Mouse (Mus musculus): ENCODE data around the gene Dis3l.
"Not testable (repeated sequence)": the region's sequence is repeated elsewhere in the genome, so short reads cannot be mapped to it uniquely, and the experiment has no call there.

The Dis3l gene

DNA sequence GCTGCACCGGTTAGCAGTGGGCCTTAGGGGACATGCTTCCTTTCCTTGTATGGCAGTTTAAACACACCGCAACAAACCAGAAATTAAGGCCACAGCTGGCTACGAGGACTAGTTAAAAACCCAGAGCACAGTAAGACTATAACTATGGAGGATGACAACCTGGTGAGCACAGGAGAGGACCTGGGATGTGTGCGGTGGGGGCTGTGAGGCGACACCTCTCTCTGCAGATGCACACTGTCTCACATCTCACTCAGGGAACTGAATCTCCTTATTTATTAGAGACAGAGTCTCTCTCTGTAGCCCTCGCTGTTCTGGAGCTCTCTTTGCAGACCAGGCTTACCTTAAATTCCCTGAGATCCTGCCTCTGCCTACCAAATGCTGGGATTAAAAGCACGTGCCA, 17.1 kb downstream of the Dis3l start:
- no peak for DNase-seq (ENCODE audit: low spot score in 2 of 2)

DNA sequence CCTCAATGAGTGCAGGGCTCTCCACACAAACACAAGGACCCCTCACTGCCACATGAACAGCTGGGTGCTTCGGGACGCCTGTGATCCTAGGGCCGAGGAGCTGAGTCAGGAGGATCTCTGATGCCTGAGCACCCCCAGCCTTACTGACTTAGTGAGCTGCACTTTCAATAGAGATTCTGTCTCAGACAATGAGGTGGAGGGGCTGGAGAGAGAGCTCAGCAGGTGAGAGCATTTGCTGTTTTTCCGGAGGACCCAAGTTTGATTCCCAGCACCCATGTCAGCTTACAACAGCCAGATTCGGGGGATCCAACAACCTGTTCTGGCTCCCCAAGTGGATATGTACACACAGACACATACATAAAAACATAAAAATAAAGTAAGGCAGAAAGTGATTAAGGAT, 24.1 kb downstream of the Dis3l start:
- DNase-seq (ENCODE audit: low spot score in 2 of 2), result no peak

DNA sequence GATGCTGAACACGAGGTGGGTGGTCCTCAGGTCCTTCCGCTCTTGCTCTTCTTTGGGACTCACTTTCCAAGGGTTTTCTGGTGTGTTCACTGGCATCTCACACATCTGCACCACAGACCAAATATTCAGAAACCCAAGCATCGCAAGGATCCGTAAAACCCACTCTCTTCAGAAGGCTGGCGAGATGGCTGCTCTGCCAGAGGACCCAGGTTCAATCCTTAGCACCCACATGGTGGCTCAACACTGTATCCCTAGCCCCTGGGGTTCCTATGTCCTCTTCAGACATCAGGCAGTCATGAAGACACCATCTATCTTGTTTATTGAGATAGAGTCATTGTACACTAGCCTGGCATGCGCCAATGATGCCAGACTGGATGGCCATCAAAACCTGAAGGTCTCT, 26.4 kb downstream of the Dis3l start:
- no peak for DNase-seq (ENCODE audit: low spot score in 2 of 2)

DNA sequence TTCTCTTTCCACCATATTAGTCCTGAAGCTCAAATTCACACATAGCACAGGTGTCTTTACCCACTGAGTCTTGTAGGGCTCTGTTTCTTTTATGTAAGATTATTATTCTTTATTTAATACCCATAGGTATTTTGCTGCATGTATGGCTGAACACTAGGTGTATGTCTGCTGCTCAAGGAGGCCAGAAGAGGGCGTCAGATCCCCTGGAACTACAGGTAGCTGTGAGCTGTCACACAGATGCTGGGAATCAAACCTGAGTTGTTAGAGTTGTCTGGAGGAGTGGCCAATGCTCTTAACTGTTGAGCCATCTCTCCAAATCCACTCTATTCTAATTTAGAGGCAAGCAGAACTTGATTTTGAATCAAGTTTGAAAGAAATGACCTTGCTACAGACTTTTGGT, 29.0 kb downstream of the Dis3l start:
- DNase-seq (ENCODE audit: low spot score in 2 of 2), result no peak

DNA sequence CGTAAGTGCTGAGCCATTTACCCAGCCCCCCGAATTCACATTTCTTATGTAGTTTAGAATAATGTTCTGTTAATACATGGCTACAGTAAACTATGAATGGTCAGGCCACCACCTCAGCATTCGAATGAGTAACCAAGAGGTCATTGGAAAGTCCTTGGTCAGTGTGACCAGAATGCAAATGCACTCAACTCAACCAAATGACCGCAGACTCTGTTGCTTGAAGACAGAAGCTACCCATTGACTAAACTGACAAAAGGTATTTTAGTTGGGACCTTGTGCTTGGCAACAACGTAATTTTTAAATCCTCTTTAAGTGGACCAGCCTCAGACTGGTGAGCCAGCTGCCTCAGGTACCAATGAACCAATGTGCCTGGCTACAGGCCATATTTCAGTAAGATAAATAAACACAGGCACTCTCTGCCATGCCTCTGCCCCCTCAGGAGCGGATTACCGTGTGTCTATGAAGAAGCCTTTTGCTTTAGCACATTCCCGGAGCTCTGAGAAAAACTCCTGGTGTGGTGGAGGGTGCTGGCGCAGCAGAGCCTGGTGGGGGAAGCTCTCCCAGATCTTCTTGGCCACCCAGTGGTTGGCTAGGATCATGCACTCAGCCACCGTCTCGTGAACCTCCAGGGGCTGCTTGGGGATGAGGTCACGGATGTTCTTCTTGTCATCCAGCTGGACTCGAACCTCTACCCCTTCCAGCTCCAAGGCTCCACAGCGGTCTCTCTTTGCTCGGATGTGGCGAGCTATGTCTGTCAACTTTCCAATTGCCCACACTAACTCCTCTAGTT, 29.9 kb downstream of the Dis3l start:
- no peak for DNase-seq (ENCODE audit: low spot score in 2 of 2)

DNA sequence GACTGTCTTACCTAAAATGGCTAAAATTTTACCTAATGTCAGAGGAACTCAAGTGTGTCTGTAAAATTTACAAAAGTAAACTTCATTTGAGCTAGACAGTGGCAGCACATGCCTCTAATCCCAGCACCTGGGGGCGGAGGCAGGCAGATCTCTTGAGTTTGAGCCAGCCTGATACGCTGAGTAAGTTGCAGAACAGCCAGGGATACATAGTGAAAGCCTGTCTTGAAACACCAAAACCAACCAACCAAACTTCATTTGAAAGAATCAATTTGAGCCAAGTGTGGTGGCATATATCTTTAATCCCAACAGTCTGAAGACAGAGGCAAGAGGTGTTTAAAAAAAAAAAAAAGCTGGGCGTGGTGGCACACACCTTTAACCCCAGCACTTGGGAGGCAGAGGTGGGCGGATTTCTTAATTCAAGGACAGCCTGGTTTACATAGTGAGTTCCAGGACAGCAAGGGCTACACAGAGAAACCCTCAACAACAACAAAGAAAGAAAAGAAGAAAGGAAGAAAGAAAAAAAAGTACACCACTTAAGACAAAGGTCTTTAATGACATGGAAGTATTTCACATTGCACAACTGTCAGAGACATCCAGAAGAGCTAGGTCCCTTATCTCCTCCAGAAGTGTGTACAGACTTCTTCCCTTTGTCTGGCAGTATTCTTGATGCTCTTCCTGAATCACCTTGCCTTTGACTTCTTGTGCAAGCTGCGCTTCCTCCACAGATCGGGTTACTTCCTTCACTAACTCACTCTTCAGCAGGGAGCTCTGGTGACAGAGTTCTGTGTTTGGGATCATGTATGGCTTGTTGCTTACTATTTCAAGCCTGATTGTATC, 34.4 kb downstream of the Dis3l start:
- DNase-seq (ENCODE audit: low spot score in 2 of 2), result no peak

DNA sequence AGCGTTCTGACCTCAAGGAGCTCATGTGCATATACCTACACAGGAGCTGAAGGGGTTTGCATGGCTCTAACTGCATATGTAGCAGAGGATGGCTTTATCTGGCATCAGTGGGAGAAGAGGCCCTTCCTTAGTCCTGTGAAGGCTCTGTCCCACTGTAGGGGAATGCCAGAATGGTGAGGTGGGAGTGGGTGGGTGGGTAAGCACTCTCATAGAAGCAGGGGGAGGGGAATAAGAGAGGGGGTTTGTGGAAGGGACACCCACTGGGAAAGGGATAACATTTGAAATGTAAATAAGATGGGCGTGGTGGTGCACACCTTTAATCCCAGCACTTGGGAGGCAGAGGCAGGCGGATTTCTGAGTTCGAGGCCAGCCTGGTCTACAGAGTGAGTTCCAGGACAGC, 38.0 kb downstream of the Dis3l start:
- DNase-seq (ENCODE audit: low spot score in 2 of 2), result not testable (repeated sequence)

DNA sequence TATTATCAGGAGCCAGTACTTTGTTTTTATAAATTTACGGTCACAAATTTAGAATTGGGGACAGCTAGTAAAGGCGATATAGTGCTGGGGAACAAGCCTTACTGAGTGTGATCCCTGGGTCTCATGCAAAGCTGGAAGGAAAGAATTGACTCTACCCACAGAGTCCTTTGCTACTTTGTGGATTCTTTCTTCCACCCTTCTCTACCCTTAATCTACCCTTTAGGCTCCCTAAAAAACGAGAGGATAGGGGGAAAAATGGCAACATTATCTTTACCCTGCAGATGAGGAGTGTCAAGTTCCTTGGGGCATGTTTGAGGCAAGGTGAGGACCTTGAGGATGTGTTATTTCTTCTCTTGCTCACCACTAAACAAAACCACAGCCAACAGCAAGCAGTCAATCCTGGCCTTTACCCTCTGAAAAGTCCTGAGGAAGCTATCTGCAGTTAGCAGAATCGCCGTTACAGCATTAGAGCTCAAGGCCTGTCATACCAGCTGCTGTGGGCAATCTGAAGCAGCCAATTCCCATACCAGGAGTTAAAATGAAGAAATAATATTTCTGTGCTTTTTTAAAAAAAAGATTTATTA, 58.6 kb downstream of the Dis3l start:
- no peak for DNase-seq (ENCODE audit: low spot score in 2 of 2)

DNA sequence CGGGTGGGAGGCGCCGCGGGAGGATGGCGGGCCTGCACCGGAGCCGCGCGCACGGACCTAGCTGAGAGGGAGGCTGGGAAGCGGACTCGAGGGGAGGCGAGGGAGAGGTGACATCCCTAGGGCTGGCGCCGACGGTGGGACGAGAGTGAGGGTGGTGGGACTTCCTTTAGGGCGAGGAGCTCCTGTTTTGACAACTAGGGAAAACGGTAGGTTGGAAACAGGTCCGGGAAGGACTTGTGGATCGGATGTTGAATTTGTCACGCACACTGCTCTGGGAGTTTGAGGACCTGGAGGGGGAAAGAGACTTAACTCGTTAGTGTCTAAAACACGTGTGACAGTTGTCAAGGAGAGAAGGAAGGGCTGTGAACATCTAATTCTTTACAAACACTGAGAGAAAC, 59.3 kb downstream of the Dis3l start:
- DNase-seq (ENCODE audit: low spot score in 2 of 2), result no peak

DNA sequence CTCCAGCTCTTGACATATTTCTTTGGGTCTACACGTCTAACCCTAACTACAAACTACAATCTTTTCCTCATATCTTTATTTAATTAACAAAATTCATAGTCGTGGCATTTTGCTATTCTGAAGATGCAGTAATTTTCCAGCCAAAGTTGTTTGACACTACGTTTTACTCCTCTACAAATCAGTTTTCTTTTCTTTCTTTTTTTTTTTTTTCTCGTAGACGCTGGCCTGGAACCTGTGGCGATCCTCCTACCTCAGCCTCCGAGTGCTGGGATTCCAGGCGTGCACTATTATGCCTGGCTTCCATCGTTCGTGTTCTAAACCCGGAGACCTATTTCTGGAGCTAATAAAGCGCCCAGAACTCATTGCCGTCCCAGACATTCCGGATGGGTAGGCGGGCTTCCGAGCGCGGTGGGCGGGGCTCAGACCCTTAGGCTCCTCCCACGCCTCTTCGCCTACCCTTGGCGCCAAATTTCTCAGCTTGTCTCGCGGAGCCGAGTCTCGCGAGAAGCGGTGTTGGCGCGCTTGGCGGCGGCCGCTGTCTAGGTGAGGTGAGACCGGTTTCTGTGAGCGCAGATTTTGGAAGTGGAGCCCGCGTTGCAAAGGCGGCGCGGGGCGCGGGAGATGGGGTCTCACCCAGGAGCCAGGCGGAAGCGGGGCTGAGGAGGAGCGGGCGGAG, 59.8 kb downstream of the Dis3l start, which contains the start of gene Tipin:
Gene Tipin, plus strand, starts transcription at position 477 of the 676 bp plus-strand sequence.
- DNase-seq (ENCODE audit: low spot score in 2 of 2), result peak; percentile 77 to 93

DNA sequence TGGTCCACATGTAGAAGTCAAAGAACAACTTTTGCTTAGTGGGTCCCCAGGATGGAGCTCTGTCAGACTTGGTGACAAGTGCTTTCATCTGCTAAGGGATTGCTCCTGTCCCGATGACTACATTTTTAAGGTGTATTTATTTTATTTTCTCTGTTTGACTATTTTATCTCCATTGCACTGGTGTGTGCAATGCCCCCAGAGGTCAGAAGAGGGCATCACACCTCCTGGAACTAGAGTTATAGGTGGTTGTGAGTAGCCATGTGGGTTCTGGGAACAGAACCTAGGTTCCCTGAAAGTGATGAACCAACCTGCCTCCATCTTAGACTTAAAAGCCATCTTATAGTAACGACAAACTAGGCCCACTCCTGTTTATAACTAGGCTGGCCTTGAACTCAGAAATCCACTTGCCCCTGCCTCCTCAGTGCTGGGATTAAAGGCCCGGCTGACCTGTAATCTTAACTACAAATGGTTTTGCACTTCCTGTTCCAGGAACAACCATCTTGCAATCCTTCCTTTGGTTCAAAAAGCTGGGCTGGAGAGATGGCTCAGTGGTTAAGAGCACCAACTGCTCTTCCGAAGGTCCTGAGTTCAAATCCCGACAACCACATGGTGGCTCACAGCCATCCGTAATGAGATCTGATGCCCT, 62.3 kb downstream of the Dis3l start:
- DNase-seq (ENCODE audit: low spot score in 2 of 2), result no peak

DNA sequence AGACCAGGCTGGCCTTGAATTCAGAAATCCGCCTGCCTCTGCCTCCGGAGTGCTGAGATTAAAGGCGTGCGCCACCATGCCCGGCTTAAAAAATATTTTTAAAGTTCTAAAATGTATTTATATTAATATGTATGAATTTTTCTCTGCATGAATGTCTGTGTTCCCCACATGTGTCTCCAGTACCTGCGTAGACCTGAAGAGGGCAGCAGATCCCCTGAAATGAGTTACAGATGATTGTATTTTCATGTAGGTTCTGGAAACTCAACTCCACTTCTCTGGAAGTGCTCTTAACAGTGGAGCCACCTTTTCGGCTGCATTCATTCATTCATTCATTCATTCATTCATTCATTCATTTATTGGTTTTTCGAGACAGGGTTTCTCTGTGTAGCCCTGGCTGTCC, 63.4 kb downstream of the Dis3l start:
- peak in 1 of 2 experiments; percentile 67 for DNase-seq (ENCODE audit: low spot score in 2 of 2)

DNA sequence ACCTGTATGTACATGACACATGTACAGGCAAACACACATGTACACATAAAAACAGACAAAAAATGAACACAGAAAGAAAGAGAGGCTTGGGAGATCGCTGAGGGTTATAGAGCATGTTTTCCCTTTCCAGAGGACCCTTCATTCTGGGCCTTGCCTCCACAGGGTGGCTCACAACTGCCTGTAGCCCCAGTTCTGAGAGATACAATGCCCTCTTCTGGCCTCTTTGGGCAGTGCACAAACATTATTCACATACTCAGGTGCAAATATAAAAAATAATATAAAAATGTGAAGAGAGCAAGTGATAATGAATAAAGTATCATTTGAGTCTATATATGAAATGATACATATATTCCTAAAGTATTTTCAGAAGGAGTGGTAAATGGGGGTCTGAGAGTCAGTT, 66.2 kb downstream of the Dis3l start:
- DNase-seq (ENCODE audit: low spot score in 2 of 2), result no peak

DNA sequence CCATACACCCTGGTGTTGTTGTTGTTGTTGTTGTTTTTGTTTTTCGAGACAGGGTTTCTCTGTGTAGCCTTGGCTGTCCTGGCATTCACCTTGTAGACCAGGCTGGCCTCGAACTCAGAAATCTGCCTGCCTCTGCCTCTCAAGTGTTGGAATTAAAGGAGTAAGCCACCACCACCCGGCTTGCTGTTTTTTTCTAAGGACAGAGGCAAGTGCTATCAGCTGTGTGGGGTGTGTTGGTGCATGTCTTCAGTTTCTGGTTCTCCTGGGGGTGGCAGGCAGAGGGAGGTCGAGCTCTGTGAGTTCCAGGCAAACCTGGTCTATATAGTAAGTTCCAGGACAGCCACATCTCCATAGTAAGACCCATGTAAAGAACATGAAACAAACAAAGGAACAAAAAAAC, 66.8 kb downstream of the Dis3l start:
- no peak for DNase-seq (ENCODE audit: low spot score in 2 of 2)

DNA sequence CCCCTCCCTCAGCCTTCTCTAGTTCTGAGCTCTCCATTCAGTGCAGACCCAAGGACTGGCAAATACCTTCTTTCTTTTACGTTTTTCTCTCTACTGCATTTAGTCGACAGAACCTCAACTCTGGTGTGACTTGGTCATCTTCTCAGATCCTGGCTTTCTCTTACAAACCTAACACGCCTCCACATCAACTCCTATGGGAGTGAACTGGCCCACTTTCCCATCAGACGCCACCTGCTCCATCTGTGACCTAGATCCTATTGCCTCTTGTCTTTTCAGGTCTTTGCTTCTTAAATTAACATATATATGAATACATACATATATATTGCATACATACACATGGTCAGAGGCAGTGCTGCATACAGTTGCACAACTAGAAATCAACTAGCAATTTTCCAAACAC, 67.3 kb downstream of the Dis3l start:
- DNase-seq (ENCODE audit: low spot score in 2 of 2), result no peak

DNA sequence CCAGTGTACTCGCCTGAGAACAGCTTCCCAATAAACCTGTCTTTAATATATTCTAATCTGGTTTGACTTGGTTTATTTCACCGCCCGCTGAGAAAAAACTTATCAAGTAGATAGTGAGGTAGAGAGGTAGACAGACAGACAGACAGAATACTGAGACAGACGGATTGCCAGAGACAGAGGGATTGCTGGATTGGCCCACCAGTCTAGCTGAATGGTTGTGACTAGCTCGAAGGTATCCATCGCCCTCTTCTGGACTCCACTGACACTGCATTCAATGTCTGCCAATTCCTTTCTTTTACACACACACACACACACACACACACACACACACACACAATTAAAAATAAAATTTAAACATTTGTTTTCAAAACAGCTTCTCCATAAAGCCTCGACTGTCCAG, 68.5 kb downstream of the Dis3l start:
- DNase-seq (ENCODE audit: low spot score in 2 of 2), result peak in 1 of 2 experiments; percentile 60

DNA sequence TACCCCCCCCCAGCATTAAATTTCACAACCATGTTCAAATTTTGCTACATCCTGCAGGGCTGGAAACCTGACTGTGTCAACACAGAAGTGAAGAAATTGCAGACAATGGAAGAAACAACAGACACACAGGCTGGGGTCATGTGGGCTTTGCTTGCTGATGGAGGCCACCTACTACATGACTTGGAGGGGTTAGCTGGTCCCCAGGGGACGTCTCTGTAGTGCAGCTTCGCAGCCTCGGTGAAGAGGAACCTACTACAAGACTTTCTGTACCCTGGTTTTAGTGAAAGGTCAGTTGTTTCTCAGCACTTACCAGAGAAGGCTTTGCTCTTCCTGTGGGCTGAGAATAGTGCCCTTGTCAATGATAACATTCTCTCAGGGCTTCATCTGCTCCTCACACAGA, 69.8 kb downstream of the Dis3l start:
- no peak for DNase-seq (ENCODE audit: low spot score in 2 of 2)

DNA sequence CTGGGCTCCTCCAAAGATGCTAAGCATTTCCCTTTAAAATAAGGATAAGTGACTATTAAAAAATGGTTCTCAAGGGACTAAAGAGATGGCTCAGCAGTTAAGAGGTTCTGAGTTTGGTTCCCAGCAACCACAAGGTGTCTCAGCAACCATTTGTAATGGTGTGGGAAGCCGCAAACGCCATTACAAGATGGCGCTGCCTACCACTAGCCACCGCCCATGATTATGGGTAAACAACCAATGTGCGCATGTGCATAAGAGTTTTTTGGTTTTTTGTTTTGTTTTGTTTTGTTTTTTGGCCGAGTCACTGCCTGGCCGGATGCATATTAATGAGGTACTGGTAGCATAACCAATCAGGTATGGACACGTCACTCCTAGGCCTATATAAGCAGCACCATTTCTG, 72.3 kb downstream of the Dis3l start:
- DNase-seq (ENCODE audit: low spot score in 2 of 2), result not testable (repeated sequence)

DNA sequence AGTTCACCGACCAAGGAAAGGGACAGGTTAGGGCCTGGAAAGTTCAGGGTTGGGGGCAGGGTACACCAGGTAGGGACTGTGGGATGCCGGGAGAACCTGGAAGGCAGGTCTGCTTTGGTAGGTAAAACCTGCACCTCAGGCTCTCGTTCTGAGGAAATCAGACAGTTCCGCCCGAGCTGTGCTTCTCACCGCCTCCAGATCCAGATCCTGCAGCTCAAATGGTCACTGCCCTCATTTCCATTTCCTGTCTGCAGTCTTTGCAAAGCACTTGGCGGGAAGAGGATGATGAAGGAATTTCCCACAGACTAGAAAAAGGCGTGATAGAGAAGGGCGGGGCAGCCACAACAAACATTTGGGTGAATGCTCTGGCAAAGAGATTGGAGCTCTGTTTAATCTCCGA, 72.9 kb downstream of the Dis3l start:
- no peak for DNase-seq (ENCODE audit: low spot score in 2 of 2)

DNA sequence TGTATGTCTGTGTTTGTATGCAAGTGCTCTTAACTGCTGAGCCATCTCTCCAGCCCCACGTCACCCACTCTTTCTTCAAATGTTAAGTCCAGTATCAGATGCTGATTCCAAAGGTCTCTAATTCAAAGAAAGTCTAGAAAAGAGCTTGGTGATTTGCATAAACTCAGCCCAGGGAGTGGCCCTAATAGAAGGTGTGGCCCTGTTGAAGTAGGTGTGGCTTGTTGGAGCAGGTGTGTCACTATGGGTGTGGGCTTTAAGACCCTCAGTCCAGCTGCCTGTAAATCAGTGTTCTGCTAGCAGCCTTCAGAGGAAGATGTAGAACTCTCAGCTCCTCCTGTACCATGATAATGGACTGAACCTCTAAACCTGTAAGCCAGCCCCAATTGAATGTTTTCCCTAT, 73.9 kb downstream of the Dis3l start:
- no peak for DNase-seq (ENCODE audit: low spot score in 2 of 2)

DNA sequence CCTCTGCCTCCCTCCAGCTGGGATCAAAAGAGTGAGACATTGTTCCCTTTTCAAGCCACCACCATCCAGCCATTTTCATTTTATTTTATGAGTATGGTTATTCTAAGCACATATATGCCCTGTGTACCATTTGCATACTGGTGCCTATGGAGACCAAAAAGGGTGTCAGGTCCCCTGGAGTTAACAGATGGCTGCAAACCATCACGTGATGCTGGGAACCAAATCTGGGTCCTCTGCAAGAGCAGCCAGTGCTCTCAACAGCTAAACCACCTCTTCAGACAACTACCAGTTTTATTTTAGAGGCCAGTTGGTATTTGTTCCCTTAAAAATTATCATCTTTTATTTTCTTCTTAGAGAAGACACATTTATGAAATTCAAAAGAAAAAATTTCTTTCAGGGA, 76.3 kb downstream of the Dis3l start:
- DNase-seq (ENCODE audit: low spot score in 2 of 2), result no peak

DNA sequence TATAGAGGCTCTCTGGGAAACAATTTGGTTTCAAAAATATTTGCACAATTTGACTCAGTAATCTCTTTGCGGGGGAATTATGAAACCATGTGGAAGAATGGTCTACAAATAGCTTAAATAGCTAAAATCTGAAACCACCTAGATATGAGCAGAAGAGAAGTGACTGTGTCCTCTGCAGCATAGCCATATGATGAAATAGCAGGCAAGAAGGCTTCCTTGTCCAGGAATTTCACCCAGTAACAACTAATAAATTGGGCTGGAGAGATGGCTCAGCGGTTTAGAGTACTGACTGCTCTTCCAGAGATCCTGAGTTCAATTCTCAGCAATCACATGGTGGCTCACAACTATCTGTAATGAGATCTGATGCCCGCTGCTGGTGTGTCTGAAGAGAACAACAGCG, 80.1 kb downstream of the Dis3l start:
- DNase-seq (ENCODE audit: low spot score in 2 of 2), result no peak
